Mouse (Mus musculus) liver, embryonic 14.5 days (tissue): ENCODE results near the gene Aip.

Experiments used
- CTCF ChIP-seq: IDR thresholded peaks from 2 replicates; pipeline ENCODE4 v1.5.1; 2016; ENCODE audit warnings: antibody characterized with exemption, low read depth, control low read depth
- EP300 ChIP-seq: IDR thresholded peaks from 2 replicates; pipeline ENCODE4 v1.6.1; 2016; ENCODE audit warnings: antibody characterized with exemption, low read depth

DNA sequence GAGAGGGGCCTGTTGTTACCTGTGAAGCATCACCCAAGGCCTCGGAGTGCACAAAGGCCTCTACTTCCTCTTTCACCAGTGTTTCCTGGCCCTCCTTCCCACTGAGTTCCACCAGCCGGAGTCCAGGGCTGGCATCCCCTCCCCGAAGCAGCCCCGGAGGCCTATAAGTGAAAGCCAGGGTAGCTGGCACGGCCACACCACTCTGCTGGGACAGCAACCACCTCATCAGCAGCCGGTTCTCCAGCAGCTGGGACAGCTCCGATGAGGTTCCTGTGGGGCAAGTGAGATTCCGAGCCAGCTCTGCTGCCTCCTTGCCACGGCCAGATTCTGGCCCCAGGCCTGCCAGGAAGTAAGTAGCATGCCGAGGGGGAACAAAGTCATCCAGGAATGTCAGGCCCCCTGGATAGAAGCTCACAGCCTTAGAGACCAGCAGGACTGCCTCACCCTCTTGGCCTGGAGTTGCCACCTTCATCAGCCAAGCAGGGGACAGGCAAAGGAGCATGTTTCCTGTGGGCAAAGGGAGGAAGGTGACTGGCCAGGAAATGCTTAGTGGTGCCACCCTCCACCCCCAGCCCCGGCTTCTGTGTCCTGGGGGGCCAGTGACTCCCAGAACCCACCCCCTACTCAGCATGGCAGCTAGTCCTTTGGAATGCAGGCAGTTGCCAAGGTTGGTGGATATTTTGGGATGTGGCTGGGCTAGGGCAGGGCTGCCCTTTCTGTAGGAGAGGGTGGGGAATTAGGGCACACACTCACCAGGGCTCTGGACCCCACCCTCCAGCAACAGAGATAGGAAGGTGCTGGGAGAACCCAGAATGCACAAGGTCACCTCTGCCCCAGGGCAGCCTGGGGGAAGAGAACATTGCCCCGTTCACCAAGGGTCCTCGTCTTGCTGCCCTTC lies 46.0 kb upstream of the Aip start:
- no peak for TF ChIP-seq CTCF
- TF ChIP-seq EP300 = no peak
